16 mouse cellular contexts compared by ENCODE assay signal in the genomic region with DNA sequence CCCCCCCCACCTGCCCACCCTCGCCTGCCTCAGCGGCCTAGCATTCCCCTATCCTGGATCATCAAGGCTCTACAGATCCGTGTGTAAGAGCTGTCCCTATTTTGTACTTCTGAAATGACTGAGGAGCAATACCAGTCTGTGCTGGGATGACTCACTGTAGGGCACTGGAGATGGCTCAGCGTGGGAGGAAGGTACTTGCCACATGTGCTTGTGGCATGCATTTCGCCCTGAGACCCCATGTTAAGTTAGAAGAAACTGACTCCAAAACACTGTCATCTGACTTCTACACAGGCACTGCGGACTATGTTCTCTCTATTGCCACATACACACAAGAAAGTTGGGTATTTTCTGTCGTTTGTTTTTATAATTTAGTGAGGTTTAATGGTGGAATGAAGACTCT.
"Had no signal": no experiment of that assay in that cellular context is flagged by ENCODE, and none has a peak within 500 bp of the region (broad histone marks: within the 10 kb centered on the region; RNA-seq: fewer than 3 reads in every experiment).

No protein-coding gene starts in this region.

- H3K27me3 ChIP-seq: midbrain, embryonic 12.5 days; neural tube, embryonic 12.5 days had no signal

- H3K4me2 ChIP-seq: lung, embryonic 14.5 days; midbrain, embryonic 12.5 days; neural tube, embryonic 12.5 days had no signal

- H3K36me3 ChIP-seq: midbrain, embryonic 10.5 days; midbrain, embryonic 12.5 days; neural tube, embryonic 12.5 days had no signal

- H3K4me3 ChIP-seq: midbrain, embryonic 10.5 days; midbrain, embryonic 12.5 days; neural tube, embryonic 12.5 days had no signal

- DNase-seq: lung, adult 18-20 months; lung, embryonic 14.5 days; lung, postnatal 10 days; lung, postnatal 4 days; midbrain, embryonic 14.5 days; retina, postnatal 1 day; right cerebral cortex, adult 18-20 months; right cerebral cortex, postnatal 25 days; right cerebral cortex, postnatal 4 days; spleen, adult 18-20 months; thymus, adult 18-20 months; thymus, postnatal 14 days; thymus, postnatal 36 days had no signal
